Mouse (Mus musculus): ENCODE data around the gene Idh1. TPM values are rescaled to one million over a fixed set of nuclear protein-coding genes. Genes with fewer than 3 reads are reported as not detected.
"Not testable (repeated sequence)": the region's sequence is repeated elsewhere in the genome, so short reads cannot be mapped to it uniquely, and the experiment has no call there.

Gene Idh1
- polyA plus RNA-seq (2016; fragmentation: Nextera tagmentation; extraction: Ambion mirVana): 295 and 381 TPM in 2 replicates

DNA sequence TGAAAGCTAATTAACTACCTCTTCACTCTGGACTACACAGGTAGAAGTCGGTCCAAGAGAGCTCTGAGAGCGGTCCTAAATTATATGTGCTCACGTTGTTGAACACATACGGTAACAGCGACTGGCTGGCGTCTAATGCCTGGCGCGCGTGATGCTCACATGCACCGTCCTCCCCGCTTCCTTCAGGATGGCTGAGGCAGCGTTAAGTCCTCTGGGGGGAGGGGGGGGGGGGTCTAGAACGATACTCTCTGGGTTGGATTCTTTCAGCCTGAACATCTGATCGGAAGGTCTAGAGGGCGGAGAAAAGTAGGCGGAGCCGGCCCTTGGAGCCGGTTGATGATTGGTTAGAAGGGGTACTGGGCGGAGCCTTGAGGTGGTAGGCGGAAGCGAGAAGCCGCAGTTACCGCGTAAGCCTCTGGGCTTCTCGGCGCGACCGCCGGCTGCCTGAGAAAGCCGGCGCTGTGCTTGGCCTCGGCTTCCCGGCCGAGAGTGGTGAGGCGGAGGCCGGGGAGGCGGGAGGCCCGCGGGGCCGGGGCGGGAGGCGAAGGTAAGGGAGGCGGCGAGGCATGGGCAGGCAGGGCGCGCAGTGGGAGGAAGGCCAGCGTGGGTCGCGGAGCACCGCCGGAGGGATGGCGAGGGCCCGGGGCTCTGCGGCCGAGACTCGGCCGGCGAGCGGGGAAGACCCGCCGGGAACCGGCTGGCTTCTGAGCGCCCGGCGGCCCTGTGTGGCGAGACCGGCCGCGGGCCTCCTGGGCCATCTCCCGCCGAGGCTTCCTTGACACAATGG is at the start of gene Idh1, which contains the start of gene Pikfyve:
TSS of gene Idh1 (minus strand) at position 214 of the 787 bp plus-strand sequence.
TSS of gene Pikfyve (plus strand) at position 397 of the 787 bp plus-strand sequence.
- Histone ChIP-seq H3K4me1 (peaks cover 25% of the 10 kb centered on the region), H3K4me3 (peak within 1 kb of the TSS; percentile 92), H3K36me3 (peaks cover 7% of the 10 kb centered on the region), H3K27me3 (ENCODE audit: low read depth, poor library complexity, severe bottlenecking) (no peaks in the 10 kb centered on the region), H3K27ac (replicated peaks) (peak within 1 kb of the TSS; percentile 93), H3K9me3 (replicated peaks) (no peaks in the 10 kb centered on the region)
- DNase-seq (ENCODE audit: low spot score): peak; percentile 96
- under 1% methylated on average over 69 of the region's 71 CpGs for WGBS

DNA sequence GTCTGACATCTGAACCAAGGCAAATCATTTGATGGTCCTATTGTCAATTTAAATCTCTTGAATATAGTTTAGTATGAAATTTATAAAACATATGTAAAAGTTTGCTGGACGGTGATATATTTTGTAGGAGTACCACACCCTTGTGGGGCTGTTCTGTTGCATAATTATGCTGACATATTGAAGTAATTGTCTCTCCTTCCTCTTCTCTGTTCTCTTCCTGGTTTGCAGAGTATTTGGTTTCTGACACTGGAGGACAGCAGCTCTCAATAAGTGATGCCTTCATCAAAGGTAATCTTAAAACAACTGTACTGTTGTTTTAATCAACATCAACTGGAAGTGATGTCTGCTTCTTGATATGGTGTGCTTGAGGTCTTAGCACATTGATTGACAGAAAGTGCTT is 44.3 kb upstream of the Idh1 start:
- Histone ChIP-seq H3K9me3 (replicated peaks) (no peaks in the 10 kb centered on the region), H3K36me3 (peaks cover 40% of the 10 kb centered on the region), H3K4me1 (0 out of 2 replicates have a peak, but pooled peaks cover 3% of the 10 kb centered on the region), H3K4me3 (no peak overlapping the region), H3K27ac (replicated peaks) (no peak overlapping the region), H3K27me3 (ENCODE audit: low read depth, poor library complexity, severe bottlenecking) (no peaks in the 10 kb centered on the region)
- no peak for DNase-seq (ENCODE audit: low spot score)
- 96% methylated on average over 1 of the region's 1 CpGs for WGBS

DNA sequence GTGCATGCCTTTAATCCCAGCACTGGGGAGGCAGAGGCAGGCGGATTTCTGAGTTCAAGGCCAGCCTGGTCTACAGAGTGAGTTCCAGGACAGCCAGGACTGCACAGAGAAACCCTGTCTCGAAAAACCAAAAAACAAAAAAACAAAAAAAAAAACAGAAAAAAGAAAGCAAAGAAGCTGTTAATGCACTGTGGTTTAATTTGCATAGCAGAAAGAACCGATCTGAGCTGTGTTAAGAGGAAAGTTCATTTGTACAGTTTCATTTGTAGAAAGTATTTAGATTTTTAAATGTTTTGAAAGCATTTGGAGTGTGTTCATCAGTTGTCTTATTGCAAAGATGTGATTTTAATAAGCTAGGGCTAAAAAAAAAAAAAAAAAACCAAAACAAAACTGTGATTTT is 43.5 kb upstream of the Idh1 start:
- H3K4me3 ChIP-seq; H3K27me3 ChIP-seq (ENCODE audit: low read depth, poor library complexity, severe bottlenecking): not testable (repeated sequence)
- 96% methylated on average over 3 of the region's 3 CpGs for WGBS

DNA sequence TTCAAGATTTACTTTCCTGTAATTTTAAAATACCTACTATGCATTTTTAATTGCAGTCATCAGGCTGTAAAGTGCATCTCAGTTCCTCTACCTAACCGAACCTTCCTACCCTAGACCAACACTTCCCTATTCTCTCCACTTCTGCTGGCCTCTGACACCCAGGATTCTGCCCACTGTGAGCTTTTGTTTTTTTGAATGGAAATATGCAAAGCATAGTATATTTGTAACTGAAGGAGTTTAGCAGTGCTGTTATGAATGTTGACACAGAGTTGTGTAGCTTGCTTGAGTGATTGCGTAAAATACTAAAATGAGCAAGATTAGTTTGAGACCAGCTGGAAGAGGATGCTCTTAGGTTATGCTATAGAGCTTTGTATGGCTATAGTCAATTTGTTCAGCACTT is 41.4 kb upstream of the Idh1 start:
- Histone ChIP-seq H3K36me3 (peaks cover 46% of the 10 kb centered on the region), H3K27me3 (ENCODE audit: low read depth, poor library complexity, severe bottlenecking) (no peaks in the 10 kb centered on the region), H3K4me3 (no peak overlapping the region), H3K9me3 (replicated peaks) (no peaks in the 10 kb centered on the region), H3K27ac (replicated peaks) (no peak overlapping the region), H3K4me1 (0 out of 2 replicates have a peak, but pooled peaks cover 3% of the 10 kb centered on the region)
- 88% methylated on average over 2 of the region's 2 CpGs for WGBS
- no peak for DNase-seq (ENCODE audit: low spot score)

More for the DNA sequence above, 43.5 kb upstream of the Idh1 start:
- H3K9me3 ChIP-seq (replicated peaks); H3K4me1 ChIP-seq; DNase-seq (ENCODE audit: low spot score); H3K27ac ChIP-seq (replicated peaks): not testable (repeated sequence)
- peaks cover 36% of the 10 kb centered on the region for H3K36me3 ChIP-seq

DNA sequence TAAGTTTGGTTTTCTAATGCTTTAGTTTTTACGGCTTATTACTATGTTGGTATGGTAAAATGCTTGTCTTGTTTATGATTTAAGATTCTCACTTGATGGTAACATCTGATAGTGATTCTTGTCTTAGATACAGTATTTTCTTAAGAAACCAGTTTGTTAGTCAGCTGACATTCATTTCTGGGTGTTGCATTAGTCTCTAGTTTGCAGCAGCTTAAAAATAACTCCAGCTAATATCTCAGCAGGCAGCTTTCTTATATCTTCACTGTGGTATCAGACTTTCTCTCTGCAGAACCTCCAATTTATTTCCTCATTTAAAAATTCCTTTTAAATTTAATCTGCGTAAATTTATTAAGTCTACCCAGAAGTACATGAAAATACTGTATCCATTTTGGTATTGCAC is 37.4 kb upstream of the Idh1 start:
- no peak overlapping the region for H3K27ac ChIP-seq (replicated peaks)
- no peak overlapping the region for H3K4me3 ChIP-seq
- no peaks in the 10 kb centered on the region for H3K9me3 ChIP-seq (replicated peaks)
- peaks cover 85% of the 10 kb centered on the region for H3K36me3 ChIP-seq
- no peaks in the 10 kb centered on the region for H3K27me3 ChIP-seq (ENCODE audit: low read depth, poor library complexity, severe bottlenecking)
- H3K4me1 ChIP-seq: no peaks in the 10 kb centered on the region
- WGBS: 90% methylated on average over 2 of the region's 2 CpGs
- DNase-seq (ENCODE audit: low spot score): no peak

DNA sequence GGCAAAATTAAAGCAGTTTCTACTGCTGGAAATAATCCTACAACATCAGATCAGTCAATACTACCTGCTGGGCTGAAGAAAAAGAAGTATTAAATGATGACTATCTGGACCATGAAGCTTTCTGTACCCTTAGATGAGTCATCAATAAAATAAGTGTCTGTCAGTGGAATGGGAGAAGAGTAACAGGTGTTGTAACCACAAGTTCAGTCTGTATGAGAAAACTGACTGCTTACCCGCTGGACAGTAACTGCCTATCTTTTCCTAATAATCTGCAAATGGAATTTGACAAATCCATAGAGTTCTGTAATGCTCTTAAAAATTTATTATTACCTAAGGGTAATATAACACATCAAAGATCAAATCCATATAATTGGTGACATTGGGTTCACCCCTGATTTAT is 31.7 kb upstream of the Idh1 start:
- Histone ChIP-seq H3K4me3 (no peak overlapping the region), H3K27ac (replicated peaks) (no peak overlapping the region), H3K36me3 (peaks cover 53% of the 10 kb centered on the region), H3K9me3 (replicated peaks) (no peaks in the 10 kb centered on the region), H3K27me3 (ENCODE audit: low read depth, poor library complexity, severe bottlenecking) (no peaks in the 10 kb centered on the region), H3K4me1 (0 out of 2 replicates have a peak, but pooled peaks cover 2% of the 10 kb centered on the region)
- 90% methylated on average over 1 of the region's 1 CpGs for WGBS
- no peak for DNase-seq (ENCODE audit: low spot score)

DNA sequence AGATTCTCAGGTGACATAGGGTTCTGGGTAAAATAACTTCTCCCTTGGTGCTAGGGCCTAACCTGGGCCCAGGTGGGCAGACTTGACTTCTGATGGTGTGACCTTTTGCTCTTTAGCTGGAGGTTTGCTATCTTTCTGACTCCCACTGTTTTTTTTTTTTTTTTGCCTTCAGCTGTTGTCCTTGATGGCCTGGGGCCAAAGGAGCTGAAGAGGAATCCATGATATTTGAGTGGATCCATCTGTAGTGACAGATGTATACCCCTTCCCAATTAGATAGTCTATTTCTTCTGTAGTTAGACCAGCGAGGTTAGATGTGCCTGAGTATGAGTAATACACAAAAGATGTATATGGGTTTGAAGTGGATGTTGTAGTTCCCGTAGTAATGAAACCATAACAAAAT is 31.3 kb upstream of the Idh1 start:
- no peak for DNase-seq (ENCODE audit: low spot score)
- WGBS: 94% methylated on average over 2 of the region's 2 CpGs
- Histone ChIP-seq H3K36me3 (peaks cover 49% of the 10 kb centered on the region), H3K9me3 (replicated peaks) (no peaks in the 10 kb centered on the region), H3K4me3 (no peak overlapping the region), H3K4me1 (0 out of 2 replicates have a peak, but pooled peaks cover 2% of the 10 kb centered on the region), H3K27ac (replicated peaks) (no peak overlapping the region), H3K27me3 (ENCODE audit: low read depth, poor library complexity, severe bottlenecking) (no peaks in the 10 kb centered on the region)

DNA sequence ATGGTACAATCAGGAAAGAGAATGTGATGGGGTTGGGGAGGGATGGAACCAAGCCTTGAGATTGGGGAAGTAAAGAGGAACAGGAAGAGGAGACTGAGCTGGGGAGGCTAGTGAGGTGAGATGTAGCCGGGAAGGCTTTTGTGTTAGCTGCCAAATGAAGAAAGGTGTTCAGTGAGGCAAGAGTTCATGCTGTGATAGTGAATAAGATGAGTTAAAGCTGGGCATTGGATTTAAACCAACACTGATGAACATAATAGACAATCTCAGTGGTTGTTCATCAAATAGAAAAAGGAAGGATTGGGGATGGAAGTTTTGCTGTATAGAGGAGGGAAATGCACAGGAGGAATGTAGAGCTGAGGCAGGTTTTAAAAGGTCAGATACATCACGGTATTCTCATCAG is 26.9 kb upstream of the Idh1 start:
- no peak overlapping the region for H3K4me3 ChIP-seq
- 0 out of 2 replicates have a peak, but pooled peaks cover 2% of the 10 kb centered on the region for H3K4me1 ChIP-seq
- no peaks in the 10 kb centered on the region for H3K27me3 ChIP-seq (ENCODE audit: low read depth, poor library complexity, severe bottlenecking)
- H3K27ac ChIP-seq (replicated peaks): no peak overlapping the region
- no peak for DNase-seq (ENCODE audit: low spot score)
- peaks cover 9% of the 10 kb centered on the region for H3K9me3 ChIP-seq (replicated peaks)
- WGBS: 21% methylated on average over 2 of the region's 2 CpGs
- H3K36me3 ChIP-seq: peaks cover 47% of the 10 kb centered on the region

DNA sequence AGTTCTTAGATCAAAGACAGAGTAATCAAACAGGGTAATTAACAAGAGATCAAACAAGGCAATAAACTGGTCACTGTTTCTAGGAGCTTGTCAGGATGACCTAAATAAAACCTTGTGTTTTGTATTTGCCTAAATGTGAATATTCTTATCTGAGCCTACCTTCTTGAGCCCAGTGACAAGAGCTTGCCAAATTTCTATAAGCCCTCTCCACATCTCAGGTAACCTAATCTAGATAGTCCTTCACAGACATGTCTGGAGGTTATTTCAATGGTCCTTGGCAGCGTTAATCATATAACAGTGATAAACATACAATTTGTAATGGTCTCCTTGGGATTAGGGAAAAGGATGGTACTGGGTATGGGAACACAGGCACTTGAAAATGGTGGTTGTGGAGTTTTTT is 18.0 kb upstream of the Idh1 start:
- Histone ChIP-seq H3K9me3 (replicated peaks) (peaks cover 7% of the 10 kb centered on the region), H3K36me3 (peaks cover 91% of the 10 kb centered on the region), H3K4me3 (no peak overlapping the region), H3K27ac (replicated peaks) (no peak overlapping the region), H3K27me3 (ENCODE audit: low read depth, poor library complexity, severe bottlenecking) (no peaks in the 10 kb centered on the region), H3K4me1 (no peaks in the 10 kb centered on the region)
- 98% methylated on average over 1 of the region's 1 CpGs for WGBS
- no peak for DNase-seq (ENCODE audit: low spot score)

DNA sequence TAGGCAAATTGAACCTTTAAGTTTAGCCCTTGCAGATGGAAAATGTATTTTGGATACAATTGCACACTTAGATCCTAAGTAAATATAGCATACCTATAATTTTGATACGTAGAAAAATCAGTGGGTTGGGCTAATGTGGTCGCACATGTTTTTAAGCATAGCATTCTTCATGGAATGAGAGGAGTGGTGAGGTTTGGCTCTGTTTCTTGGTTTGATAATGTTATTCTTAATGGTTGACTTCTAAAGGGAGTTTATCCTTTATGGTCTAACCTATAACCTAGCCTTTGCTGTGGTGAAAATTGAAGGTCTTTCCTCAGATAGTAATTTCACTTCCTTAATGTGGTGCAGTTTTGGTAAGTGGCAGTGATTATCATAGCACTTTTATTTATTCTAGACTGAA is 12.6 kb upstream of the Idh1 start:
- H3K27me3 ChIP-seq (ENCODE audit: low read depth, poor library complexity, severe bottlenecking): no peaks in the 10 kb centered on the region

DNA sequence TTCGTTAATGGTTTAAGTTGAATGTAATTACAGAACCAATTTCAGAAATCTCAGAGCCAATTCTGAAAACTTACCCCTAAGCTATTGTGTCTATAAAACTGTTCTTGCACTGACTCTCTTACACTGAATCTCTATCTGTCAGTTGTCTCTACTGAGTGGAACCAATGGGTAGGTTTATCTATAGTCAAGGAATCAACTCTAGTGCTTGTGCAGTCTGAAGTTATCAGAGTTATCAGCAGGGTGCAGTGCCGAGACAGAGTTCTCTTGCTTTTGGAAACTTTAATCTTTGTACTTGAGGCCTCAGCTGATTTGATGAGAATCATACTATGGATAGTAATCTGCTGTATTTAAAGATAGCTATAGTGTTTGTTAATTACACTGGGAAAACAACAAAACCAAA is 12.1 kb upstream of the Idh1 start:
- no peaks in the 10 kb centered on the region for H3K4me1 ChIP-seq
- H3K9me3 ChIP-seq (replicated peaks): no peaks in the 10 kb centered on the region
- peaks cover 89% of the 10 kb centered on the region for H3K36me3 ChIP-seq
- no peak overlapping the region for H3K4me3 ChIP-seq
- DNase-seq (ENCODE audit: low spot score): no peak
- WGBS: 88% methylated on average over 2 of the region's 2 CpGs
- no peak overlapping the region for H3K27ac ChIP-seq (replicated peaks)
- no peaks in the 10 kb centered on the region for H3K27me3 ChIP-seq (ENCODE audit: low read depth, poor library complexity, severe bottlenecking)

More for the DNA sequence above, 12.6 kb upstream of the Idh1 start:
- Histone ChIP-seq H3K4me3 (no peak overlapping the region), H3K36me3 (peaks cover 89% of the 10 kb centered on the region), H3K9me3 (replicated peaks) (no peaks in the 10 kb centered on the region), H3K27ac (replicated peaks) (no peak overlapping the region), H3K4me1 (no peaks in the 10 kb centered on the region)
- WGBS: 93% methylated on average over 2 of the region's 2 CpGs
- no peak for DNase-seq (ENCODE audit: low spot score)

DNA sequence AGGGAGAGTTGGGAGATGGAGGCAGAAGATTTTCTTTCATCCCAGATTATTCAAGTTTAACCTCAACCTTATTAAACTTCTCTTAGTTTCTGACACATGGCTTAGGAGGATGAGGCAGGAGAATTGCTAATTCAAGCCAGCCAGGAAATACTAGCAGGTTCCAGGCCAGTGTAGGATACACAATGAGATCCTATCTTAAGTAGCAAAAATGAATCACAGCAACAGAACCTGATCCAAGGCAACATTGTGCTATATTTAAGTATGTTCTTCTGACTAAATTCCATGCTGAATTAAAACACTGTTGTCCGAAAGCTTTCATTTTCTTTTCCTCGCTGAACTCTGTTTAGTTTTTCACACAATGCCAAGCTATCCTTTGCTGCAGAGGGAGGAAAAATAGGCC is 6.9 kb upstream of the Idh1 start:
- no peak for DNase-seq (ENCODE audit: low spot score)
- Histone ChIP-seq H3K27ac (replicated peaks) (no peak overlapping the region), H3K4me3 (no peak overlapping the region), H3K27me3 (ENCODE audit: low read depth, poor library complexity, severe bottlenecking) (no peaks in the 10 kb centered on the region), H3K36me3 (peaks cover 70% of the 10 kb centered on the region), H3K9me3 (replicated peaks) (no peaks in the 10 kb centered on the region), H3K4me1 (peaks cover 6% of the 10 kb centered on the region)
- WGBS: 95% methylated on average over 2 of the region's 2 CpGs

DNA sequence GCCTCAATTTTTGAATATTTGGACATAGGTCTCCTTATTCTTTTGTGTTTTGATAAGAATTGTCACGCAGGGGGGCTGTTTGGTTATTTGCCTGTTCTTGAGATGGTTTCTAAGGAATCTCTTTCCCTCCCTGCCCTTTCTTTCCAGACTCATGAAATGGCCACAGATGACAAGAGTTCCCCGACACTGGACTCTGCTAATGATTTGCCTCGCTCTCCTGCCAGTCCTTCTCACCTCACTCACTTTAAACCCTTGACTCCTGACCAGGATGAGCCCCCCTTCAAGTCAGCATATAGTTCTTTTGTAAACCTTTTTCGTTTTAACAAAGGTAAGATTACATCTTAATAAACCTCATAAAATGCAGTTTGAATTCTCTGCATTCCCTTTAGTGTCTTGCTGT is 3.9 kb upstream of the Idh1 start:
- H3K36me3 ChIP-seq: peaks cover 41% of the 10 kb centered on the region
- no peak for DNase-seq (ENCODE audit: low spot score)
- no peak overlapping the region for H3K4me3 ChIP-seq
- H3K27me3 ChIP-seq (ENCODE audit: low read depth, poor library complexity, severe bottlenecking): no peaks in the 10 kb centered on the region
- H3K27ac ChIP-seq (replicated peaks): no peak overlapping the region
- WGBS: 86% methylated on average over 4 of the region's 4 CpGs
- peaks cover 25% of the 10 kb centered on the region for H3K4me1 ChIP-seq
- no peaks in the 10 kb centered on the region for H3K9me3 ChIP-seq (replicated peaks)

Data from midbrain, embryonic 10.5 days (tissue).